Mouse (Mus musculus) adrenal gland, adult 10 weeks (tissue): ENCODE data around the gene Gm20852. TPM values are rescaled to one million over a fixed set of nuclear protein-coding genes. Genes with fewer than 3 reads are reported as not detected.

Source experiments
- polyA plus RNA-seq: library from polyadenylated mRNA; stranded (reverse); fragments of 350-450 nt; fragmentation: Illumina TruSeq; extraction: RNeasy Lipid Tissue Mini Kit (QIAGEN cat#74804); gene quantifications from one replicate; pipeline ENCODE4 v1.2.3, GENCODE M21; 2014; ENCODE audit warnings: low read depth, low replicate concordance

Gm20852 gene
- not detected for polyA plus RNA-seq

GRCm38 (mm10) chrY:66742023-66742422, at the start of gene Gm20852:
Gene Gm20852 (minus strand): TSS chrY:66742123.

